Mouse (Mus musculus) layer of hippocampus, adult 8-10 months (tissue): ENCODE results near the gene Gpr152. TPM values are rescaled to one million over a fixed set of nuclear protein-coding genes. Genes with fewer than 3 reads are reported as not detected.

Source experiments
- DNase-seq, 2 experiments: peaks; one replicate each; pipeline ENCODE4 v3.0.0; 2022; ENCODE audit warnings: low spot score in 2 of 2
- total RNA-seq, 4 experiments: library from RNA; stranded (reverse); gene quantifications; 2 replicates each; pipeline ENCODE4 v1.2.4; 2022

The Gpr152 gene
- total RNA-seq, 4 experiments from 2014 or later, result 0.07 TPM; not detected in 3

GRCm38 (mm10) chr19:4170723-4171392 lies 31.3 kb downstream of the Gpr152 start:
- no peak for DNase-seq

DNA sequence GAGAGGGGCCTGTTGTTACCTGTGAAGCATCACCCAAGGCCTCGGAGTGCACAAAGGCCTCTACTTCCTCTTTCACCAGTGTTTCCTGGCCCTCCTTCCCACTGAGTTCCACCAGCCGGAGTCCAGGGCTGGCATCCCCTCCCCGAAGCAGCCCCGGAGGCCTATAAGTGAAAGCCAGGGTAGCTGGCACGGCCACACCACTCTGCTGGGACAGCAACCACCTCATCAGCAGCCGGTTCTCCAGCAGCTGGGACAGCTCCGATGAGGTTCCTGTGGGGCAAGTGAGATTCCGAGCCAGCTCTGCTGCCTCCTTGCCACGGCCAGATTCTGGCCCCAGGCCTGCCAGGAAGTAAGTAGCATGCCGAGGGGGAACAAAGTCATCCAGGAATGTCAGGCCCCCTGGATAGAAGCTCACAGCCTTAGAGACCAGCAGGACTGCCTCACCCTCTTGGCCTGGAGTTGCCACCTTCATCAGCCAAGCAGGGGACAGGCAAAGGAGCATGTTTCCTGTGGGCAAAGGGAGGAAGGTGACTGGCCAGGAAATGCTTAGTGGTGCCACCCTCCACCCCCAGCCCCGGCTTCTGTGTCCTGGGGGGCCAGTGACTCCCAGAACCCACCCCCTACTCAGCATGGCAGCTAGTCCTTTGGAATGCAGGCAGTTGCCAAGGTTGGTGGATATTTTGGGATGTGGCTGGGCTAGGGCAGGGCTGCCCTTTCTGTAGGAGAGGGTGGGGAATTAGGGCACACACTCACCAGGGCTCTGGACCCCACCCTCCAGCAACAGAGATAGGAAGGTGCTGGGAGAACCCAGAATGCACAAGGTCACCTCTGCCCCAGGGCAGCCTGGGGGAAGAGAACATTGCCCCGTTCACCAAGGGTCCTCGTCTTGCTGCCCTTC lies 32.1 kb downstream of the Gpr152 start:
- no peak for DNase-seq

DNA sequence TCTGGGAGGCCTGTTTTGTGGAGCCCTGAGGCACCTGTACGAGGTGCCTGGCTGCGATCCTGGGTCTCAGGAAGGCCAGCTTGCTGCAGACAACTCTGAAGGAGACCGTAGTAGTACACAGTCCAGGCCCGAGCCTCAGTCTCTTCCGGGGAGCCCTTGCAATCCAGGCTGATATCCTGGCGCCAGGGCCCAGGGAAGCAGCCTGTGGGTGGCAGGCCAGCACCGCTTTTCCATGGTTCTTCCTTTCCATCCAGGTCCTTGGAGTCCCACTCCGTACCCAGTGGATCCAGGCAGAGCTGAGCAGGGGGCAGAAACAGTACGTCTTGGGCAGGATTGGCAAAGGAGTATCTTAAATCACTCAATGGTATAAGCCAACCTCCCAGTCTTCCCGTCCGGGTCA lies 33.3 kb downstream of the Gpr152 start:
- no peak for DNase-seq

GRCm38 (mm10) chr19:4175368-4175947 lies 35.9 kb downstream of the Gpr152 start, which contains the start of gene Carns1:
Gene Carns1 (minus strand): TSS chr19:4175479.
- no peak for DNase-seq

DNA sequence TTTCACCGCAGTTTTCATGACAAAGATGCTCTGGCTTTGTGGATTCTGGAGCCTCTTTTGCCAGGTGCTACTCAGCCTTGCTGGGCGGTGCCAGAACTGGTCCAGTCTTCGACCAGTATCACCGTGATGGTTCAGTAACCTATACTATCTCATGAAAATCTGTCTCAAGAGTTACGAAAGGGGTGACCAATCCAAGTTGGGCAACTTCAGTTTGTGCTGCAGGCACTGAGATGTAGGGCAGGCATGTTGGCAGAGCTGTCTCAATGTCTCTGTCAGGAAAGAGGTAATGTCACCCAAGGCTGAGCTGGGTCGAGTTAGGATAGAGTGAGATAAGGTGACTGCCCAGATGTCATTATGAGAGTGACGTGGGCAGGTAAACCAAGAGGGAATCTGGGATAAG lies 40.8 kb downstream of the Gpr152 start:
- DNase-seq, result no peak

- peak; percentile 72 for DNase-seq
Measured at GRCm38 (mm10) chr19:4181892-4182291, 42.3 kb downstream of the Gpr152 start.

GRCm38 (mm10) chr19:4183689-4184088 lies 44.1 kb downstream of the Gpr152 start:
- DNase-seq, result no peak

GRCm38 (mm10) chr19:4184976-4185975 lies 45.7 kb downstream of the Gpr152 start:
- no peak for DNase-seq

DNA sequence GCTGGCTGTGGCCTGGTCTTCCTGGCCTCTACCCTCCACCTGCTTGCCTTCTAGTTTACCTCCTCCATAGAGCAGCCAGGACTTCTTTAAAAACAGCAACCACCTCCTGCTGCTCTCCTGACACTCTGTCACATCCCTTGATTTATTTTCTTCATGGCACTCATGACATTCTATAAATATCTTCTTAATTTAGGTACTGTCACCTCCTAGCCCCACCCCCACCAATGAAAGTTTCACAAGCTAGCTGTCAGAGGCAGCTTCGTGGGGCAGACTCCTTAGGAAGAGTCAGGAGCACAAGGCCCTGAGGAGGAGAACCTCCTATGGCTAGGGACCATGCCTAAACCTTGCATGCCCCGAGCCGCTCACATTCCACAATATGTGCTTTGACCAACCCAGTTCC lies 47.7 kb downstream of the Gpr152 start:
- no peak for DNase-seq

GRCm38 (mm10) chr19:4189051-4189620 lies 49.5 kb downstream of the Gpr152 start:
- no peak for DNase-seq

- DNase-seq, result no peak
Measured at GRCm38 (mm10) chr19:4190831-4191334, 51.3 kb downstream of the Gpr152 start, which contains the start of gene Tbc1d10c. Gene Tbc1d10c (minus strand): TSS chr19:4191284.

DNA sequence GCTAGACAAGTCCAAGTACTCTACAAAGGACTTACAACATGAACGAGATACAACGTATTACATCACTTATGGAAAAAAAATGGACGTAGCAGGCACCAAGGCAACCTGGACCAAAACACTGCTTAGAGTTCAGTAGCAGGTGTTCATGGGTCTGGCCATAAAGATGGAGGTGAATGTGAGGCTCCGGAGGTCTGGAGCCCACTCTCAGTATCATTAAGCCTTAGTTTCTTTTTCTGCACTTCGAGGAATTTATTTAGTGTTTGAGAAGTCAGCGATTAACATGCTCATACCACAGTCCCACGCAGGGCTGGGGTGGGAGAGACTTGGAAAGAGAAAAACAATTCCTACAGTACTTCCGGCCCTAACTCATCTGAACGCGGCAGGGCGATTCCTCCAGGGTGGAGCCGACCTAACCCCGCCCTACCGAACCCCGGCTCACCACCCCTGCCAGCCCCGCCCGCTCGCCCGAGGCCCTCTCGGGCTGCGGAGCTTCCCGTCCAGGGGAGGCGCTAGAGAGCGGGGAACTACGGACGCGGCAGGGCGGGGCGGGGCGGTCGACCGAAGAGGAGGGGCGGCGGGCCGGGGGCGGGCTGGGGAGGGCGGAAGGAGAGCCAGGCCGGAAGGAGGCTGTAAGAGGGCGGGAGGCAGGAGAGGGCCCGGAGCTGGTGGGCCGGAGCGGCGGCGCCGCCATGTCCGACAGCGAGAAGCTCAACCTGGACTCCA lies 52.1 kb downstream of the Gpr152 start, which contains the start of gene Ppp1ca:
Gene Ppp1ca, plus strand, starts transcription at position 538 of the 723 bp plus-strand sequence.
- peak; percentile 75 to 87 for DNase-seq

GRCm38 (mm10) chr19:4192251-4192985 lies 52.8 kb downstream of the Gpr152 start:
- no peak for DNase-seq

- no peak for DNase-seq
Measured at GRCm38 (mm10) chr19:4193129-4193528, 53.5 kb downstream of the Gpr152 start.

- DNase-seq, result no peak
Measured at GRCm38 (mm10) chr19:4194021-4194724, 54.6 kb downstream of the Gpr152 start.

DNA sequence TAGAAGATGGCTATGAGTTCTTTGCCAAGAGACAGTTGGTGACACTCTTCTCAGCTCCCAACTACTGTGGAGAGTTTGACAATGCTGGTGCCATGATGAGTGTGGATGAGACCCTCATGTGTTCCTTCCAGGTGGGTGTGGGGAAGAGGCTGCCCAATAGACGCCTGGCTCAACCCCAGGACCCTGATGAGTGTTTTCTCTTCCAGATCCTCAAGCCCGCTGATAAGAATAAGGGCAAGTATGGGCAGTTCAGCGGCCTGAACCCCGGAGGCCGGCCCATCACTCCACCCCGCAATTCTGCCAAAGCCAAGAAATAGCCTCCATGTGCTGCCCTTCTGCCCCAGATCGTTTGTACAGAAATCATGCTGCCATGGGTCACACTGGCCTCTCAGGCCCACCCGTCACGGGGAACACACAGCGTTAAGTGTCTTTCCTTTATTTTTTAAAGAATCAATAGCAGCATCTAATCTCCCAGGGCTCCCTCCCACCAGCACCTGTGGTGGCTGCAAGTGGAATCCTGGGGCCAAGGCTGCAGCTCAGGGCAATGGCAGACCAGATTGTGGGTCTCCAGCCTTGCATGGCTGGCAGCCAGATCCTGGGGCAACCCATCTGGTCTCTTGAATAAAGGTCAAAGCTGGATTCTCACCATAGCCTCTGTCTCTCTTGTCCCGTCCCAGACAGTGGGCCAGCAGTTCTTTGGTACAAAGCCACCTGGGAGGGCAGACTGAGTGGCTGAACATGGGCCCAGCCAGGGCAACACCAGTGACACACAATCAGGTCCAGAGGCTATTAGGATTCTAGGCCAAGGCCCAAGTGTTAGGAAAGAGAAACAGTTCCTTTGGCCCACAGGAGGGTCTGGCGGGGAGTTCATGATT lies 55.4 kb downstream of the Gpr152 start:
- DNase-seq, result no peak
